Mouse (Mus musculus): ENCODE measurements around the gene Grem1.

Grem1 gene

DNA sequence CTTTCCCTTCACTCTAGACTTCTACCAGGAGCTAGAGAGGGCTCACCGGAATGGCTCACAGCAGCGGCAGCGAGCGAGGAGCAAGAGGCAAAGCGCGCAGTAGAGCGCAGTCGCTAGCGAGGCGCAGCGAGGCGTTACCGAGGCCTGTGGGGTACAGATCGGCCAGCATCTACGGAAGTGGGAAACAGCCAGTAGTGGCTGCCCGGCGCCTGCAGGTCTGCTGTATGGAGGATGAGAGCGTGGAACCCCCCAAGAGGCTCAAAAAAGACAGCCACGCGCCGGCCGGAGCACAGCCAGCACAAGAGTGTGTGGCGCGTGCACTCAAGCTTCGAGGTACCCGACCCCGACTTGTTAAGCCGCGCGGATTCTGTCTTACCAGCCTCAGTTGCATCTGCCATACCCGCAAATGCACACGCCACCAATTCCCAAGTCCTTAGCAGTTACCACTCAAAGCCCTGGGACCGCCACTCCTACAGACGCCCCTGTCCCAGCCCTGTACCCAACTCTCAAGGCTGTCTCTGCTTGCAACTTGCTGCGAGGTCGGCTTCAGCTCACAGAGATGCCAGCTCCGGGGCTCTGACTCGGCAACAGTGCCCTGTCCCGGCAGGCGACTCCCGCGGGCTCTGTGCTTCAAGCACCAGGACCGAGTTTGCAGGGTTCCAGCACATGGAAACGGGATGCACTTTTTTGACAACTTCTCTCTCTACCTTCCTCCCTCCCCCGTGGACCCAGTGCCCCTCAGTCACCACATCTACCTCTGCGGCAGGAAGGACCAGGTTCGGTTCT lies 728 bp downstream of the Grem1 start:
- DNase-seq, result no peak

DNA sequence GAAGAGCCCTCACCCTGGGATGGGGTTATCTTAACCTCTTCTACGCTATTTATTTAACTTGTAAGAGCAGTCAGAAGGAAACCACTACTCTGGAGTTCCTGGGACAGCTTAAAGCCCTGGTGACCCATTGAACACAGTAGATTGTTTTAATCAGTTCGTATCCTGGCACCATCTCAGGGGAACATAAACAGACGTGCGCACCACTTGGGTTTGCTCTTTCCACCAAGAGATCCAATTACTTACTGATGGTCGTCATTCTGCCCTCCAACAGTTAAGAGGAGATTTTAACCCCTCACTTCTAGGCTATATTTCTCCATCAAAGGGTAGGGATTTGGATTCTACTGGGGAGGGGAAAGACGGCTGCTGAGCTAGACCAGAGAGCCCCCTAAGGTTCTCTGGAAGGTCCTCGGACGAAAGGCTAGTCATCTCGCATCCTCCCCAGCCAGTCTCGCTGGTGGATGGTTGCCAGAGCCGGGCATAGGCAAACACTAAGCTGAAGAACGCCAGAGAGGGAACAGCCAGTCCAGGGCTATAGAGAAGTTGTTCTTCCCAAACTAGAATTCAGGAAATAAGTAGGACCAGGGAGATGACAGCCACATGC lies 1.4 kb downstream of the Grem1 start:
- DNase-seq, result no peak

DNA sequence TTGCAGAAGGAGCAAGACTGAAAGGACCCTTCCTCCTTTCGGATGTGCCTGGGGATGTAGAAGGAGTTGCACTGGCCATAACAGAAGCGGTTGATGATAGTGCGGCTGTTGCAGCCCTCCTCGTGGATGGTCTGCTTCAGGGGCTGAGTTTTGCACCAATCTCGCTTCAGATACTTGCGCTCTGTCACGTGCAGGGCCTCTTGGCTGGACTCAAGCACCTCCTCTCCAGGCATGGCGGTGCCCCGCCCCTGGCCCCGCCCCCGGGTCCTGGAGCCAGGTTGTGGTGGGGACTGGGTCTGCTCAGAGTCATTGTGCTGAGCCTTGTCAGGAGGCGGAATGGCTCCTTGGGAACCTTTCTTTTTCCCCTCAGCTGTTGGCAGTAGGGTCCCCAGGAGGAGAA lies 8.7 kb downstream of the Grem1 start:
- no peak for DNase-seq

DNA sequence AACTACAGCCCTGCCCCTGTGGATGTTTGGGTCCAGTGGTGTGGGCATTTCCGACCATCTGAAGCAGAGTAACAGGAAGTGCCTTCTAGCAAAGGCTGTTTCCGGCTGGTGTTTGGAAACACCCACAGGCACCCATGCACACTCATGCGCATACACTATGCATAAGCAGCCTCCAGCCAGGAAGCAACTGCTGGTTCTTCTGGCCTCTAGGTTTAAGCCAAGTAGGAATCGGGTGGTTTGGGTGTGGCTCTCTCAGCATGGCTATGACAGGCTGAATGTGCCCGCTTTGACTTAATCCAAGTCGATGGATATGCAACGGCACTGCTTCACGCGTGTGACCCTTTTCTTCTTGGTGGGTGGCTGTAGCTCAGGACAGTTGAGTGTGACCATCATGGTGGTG lies 9.1 kb downstream of the Grem1 start:
- no peak for DNase-seq

DNA sequence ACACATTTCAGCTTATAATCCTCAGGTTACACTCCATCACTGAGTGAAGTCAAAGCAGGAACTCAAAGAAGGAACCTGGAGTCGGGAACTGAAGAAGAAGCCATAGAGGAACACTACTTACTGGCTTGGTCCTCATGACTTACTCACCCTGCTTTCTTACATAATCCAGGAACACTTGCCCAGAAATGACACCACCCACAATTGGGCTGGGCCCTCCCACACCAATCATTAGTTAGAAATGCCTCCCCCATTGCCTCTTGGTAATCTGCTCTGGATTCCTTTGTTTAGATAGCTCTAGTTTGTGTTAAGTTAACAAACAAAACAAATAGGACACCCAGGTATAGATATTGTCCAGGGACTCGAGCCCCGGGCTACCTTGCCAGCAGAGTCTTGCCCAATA lies 29.9 kb downstream of the Grem1 start:
- DNase-seq, result no peak

DNA sequence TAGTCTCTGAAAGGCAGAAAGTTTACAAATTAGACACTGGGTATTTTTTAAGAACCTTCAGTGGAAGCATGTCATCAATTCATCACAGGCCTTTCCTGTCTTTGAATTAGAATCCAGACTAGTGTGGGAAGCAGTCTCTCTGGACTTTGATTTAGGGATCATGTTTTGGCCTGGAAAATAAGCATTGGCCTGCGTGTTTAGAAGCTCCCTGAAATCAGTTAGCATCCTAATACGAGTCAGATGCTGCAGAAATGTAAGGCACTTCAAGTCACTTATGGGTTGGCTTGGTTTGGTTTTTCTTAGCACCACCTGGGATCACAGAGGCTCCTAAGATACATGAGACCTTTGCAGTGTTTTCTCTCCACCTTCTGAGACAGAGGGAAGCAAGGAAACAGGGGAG lies 43.6 kb downstream of the Grem1 start:
- DNase-seq, result no peak

DNA sequence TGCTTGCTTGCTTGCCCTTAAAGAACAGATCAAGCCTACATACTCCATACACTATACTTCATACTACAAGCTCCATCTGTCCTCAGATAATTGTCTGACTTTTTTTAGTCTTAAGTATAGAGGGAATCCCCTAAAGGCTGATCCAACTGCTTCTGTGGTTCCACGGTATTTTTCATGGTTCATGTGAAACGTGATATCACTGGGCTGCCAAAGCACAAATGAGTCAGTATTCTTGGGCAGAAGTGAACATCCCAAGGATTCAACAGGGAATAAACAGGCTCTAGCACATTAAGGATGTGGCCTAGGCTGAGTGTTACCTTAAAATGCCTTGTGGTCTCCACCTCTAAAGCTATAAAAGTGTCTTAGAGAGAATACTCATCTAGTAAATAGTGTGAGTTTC lies 45.0 kb downstream of the Grem1 start:
- DNase-seq, result no peak

DNA sequence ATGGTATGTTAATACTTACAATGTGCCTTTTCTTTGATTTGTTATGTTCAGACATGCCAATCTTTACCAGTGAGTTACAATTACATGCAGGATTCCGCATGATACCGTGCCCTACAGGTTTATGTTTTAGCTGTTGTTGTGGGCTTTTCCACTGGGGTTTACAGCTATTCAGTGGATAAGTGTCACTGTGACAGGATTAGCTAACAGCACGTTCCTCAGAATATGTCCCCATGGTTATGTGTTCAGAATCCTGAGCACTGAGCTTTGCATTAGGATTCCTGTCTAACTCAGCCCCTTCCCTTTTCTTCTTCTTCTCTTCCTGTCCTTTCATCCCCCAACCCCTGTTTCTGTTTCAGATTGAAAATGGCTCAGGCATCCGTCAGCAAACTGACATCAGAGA lies 50.9 kb downstream of the Grem1 start:
- no peak for DNase-seq

DNA sequence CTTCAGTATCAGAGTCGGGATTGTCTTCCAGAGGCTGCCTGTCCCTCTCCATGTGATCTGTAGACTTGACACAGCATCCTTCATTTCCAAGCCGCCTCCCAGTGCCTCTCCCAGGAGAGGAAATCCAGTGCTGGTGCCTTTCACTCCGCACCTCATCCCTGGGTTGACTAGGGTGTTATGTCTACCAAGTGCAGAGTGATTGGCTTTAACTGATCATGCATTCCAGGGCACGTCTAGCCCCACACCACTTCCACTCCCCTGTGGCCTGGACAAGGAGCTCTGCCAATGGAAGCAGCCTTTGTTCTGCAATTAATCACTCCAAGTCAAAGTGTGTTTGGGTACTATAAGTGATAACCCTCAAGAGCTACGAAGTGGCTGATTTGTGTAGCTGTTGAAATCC lies 56.9 kb downstream of the Grem1 start:
- no peak for DNase-seq

DNA sequence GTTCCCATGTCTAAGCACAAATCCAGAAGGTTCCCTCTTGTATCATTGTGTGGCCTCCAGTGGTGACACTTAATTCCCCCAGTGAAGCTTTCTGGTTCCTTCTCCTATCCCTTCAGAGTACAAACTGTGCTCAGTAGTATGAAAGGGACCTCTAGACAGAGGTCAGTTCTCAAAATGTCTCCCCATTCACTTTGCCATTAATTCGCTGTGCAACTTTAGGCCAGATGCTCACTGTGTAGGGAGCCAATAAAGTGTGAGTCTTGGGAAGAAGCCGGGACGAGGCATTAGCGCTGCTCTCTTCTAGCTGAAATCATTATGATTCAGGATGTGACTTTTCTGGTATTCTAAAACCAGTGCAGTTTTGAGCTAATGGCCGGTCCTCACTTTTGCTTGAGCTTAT lies 61.8 kb downstream of the Grem1 start:
- no peak for DNase-seq

DNA sequence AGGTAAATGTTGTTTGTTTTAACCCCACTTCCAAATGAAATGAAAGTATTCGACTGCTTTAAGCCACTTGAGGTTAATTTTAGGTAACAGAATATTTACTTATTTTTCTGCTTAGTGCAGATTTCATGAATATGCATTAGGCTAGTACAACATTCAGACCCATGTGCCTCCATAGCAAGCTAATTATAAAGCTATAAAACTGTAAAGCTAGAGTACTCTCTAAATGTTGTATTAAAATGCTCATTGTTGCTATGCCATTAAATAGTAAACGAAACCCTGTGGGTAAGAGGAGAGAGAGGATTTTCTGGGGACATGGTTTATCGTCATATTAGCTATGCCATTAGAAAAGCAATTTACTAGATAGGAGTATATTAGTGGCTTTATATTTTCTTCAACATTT lies 62.2 kb downstream of the Grem1 start:
- no peak for DNase-seq

All from layer of hippocampus, adult 9-11 months (tissue).